Mouse (Mus musculus) NIH3T3 (cell line): ENCODE results near the gene Pars2.

Source experiments
- DNase-seq: peaks from one replicate; pipeline ENCODE4 v3.0.0-alpha.2; 2012; ENCODE audit warnings: low read depth

The Pars2 gene

GRCm38 (mm10) chr4:106634086-106634479, 16.8 kb upstream of the Pars2 start:
- DNase-seq: no peak

GRCm38 (mm10) chr4:106643483-106644217, 7.2 kb upstream of the Pars2 start:
- DNase-seq: peak; percentile 70

GRCm38 (mm10) chr4:106644218-106644610, 6.7 kb upstream of the Pars2 start:
- no peak for DNase-seq

- DNase-seq: no peak
Observed at GRCm38 (mm10) chr4:106645797-106646196, 5.1 kb upstream of the Pars2 start.

- peak; percentile 58 for DNase-seq
Observed at GRCm38 (mm10) chr4:106647137-106647536, 3.7 kb upstream of the Pars2 start.

GRCm38 (mm10) chr4:106652546-106652945, 1.7 kb downstream of the Pars2 start:
- DNase-seq: no peak

GRCm38 (mm10) chr4:106653051-106653450, 2.2 kb downstream of the Pars2 start:
- DNase-seq: no peak

GRCm38 (mm10) chr4:106655681-106656080, 4.8 kb downstream of the Pars2 start:
- DNase-seq: no peak

GRCm38 (mm10) chr4:106663956-106664470, 13.1 kb downstream of the Pars2 start:
- no peak for DNase-seq

- DNase-seq: no peak
Observed at GRCm38 (mm10) chr4:106664697-106665096, 13.8 kb downstream of the Pars2 start.

- DNase-seq: no peak
Observed at GRCm38 (mm10) chr4:106665269-106665668, 14.4 kb downstream of the Pars2 start.

- no peak for DNase-seq
Observed at GRCm38 (mm10) chr4:106665673-106666072, 14.8 kb downstream of the Pars2 start.

- DNase-seq: no peak
Observed at GRCm38 (mm10) chr4:106666546-106666945, 15.7 kb downstream of the Pars2 start.

GRCm38 (mm10) chr4:106676749-106677148, 25.9 kb downstream of the Pars2 start:
- no peak for DNase-seq

GRCm38 (mm10) chr4:106678442-106679118, 27.7 kb downstream of the Pars2 start, which contains the start of gene Ttc4:
Ttc4 (minus strand) TSS chr4:106678944.
- DNase-seq: peak; percentile 98

- DNase-seq: no peak
Observed at GRCm38 (mm10) chr4:106679152-106679551, 28.3 kb downstream of the Pars2 start.

- no peak for DNase-seq
Observed at GRCm38 (mm10) chr4:106680955-106681354, 30.1 kb downstream of the Pars2 start.

- no peak for DNase-seq
Observed at GRCm38 (mm10) chr4:106688636-106689296, 37.9 kb downstream of the Pars2 start.

GRCm38 (mm10) chr4:106693841-106694430, 43.1 kb downstream of the Pars2 start:
- peak; percentile 55 for DNase-seq

GRCm38 (mm10) chr4:106699989-106700388, 49.1 kb downstream of the Pars2 start:
- peak; percentile 22 for DNase-seq

GRCm38 (mm10) chr4:106700798-106701197, 49.9 kb downstream of the Pars2 start:
- no peak for DNase-seq

- no peak for DNase-seq
Observed at GRCm38 (mm10) chr4:106703956-106704355, 53.1 kb downstream of the Pars2 start.
